Mouse (Mus musculus) kidney, adult 2 months (tissue): Measurements from ENCODE around the gene Zfp771. TPM values are rescaled to one million over a fixed set of nuclear protein-coding genes. Genes with fewer than 3 reads are reported as not detected.

Experiments used
- DNase-seq: peaks from one replicate; pipeline ENCODE4 v3.0.0; 2021
- H3K27ac ChIP-seq: fragments of 200-500 bp; 2 replicates; pipeline ENCODE4 v1.5.1; 2012; ENCODE audit warnings: low read depth, low read length, control low read depth, inconsistent platforms; ENCODE audit not compliant: insufficient read depth
- H3K27me3 ChIP-seq: fragments of 200-500 bp; replicated peaks from 2 replicates; pipeline ENCODE4 v1.6.1; 2012; ENCODE audit warnings: mild to moderate bottlenecking, moderate library complexity, low read length, inconsistent platforms; ENCODE audit not compliant: control insufficient read depth, insufficient read depth
- H3K36me3 ChIP-seq: fragments of 200-500 bp; 2 replicates; pipeline ENCODE4 v1.6.1; 2012; ENCODE audit warnings: mild to moderate bottlenecking, moderate library complexity, low read length, inconsistent platforms; ENCODE audit not compliant: control insufficient read depth, insufficient read depth
- H3K4me1 ChIP-seq: fragments of 200-500 bp; 2 replicates; pipeline ENCODE4 v1.6.1; 2011; ENCODE audit warnings: low read length; ENCODE audit not compliant: control insufficient read depth, insufficient read depth
- H3K4me3 ChIP-seq: fragments of 200-500 bp; 2 replicates; pipeline ENCODE4 v1.5.1; 2011; ENCODE audit warnings: mild to moderate bottlenecking, low read depth, low read length, control low read depth; ENCODE audit not compliant: insufficient read depth
- CTCF ChIP-seq: fragments of 200-500 bp; conservative IDR thresholded peaks from 2 replicates; pipeline ENCODE4 v1.5.1; 2011; ENCODE audit warnings: low read depth, mild to moderate bottlenecking, control low read depth, low read length, moderate library complexity, mixed read lengths; ENCODE audit not compliant: insufficient read depth, insufficient read length
- POLR2A ChIP-seq: fragments of 200-500 bp; IDR thresholded peaks from one replicate; pipeline ENCODE4 v1.6.1; 2011; ENCODE audit warnings: low read depth, low read length, control low read depth
- whole genome bisulfite sequencing: fragments of 180-500 bp; shearing (Covaris S2); methylation state at CpG from one replicate; pipeline ENCODE4 v1.1.7; 2018; 5-methylcytosine and 5-hydroxymethylcytosine counted together
- polyA plus RNA-seq: library from polyadenylated mRNA; depleted of rRNA; stranded (reverse); fragments of >200 nt; gene quantifications from 2 replicates; pipeline ENCODE4 v1.2.3, GENCODE M21; 2012; rRNA removed

The Zfp771 gene
- polyA plus RNA-seq, 1 experiment: 48.4 TPM

- TF ChIP-seq CTCF (no peak), POLR2A (no peak)
- DNase-seq: no peak
- Histone ChIP-seq H3K4me3 (no peak overlapping the region), H3K27me3 (no peaks in the 10 kb centered on the region), H3K27ac (no peak overlapping the region), H3K36me3 (no peaks in the 10 kb centered on the region), H3K4me1 (peaks cover 6% of the 10 kb centered on the region; the same call in 1 of the 2 replicates)
- 67% methylated on average over 2 of the region's 2 CpGs for WGBS
Measured at GRCm38 (mm10) chr7:127289306-127289705, 45.2 kb downstream of the Zfp771 start.

GRCm38 (mm10) chr7:127290142-127290541 is 46.1 kb downstream of the Zfp771 start:
- H3K4me3 ChIP-seq: no peak overlapping the region
- no peaks in the 10 kb centered on the region for H3K36me3 ChIP-seq
- peaks cover 6% of the 10 kb centered on the region; the same call in 1 of the 2 replicates for H3K4me1 ChIP-seq
- TF ChIP-seq POLR2A: no peak
- TF ChIP-seq CTCF: no peak
- no peaks in the 10 kb centered on the region for H3K27me3 ChIP-seq
- peak; percentile 31 for DNase-seq
- 26% methylated on average over 8 of the region's 8 CpGs for WGBS
- no peak overlapping the region for H3K27ac ChIP-seq

- TF ChIP-seq CTCF (no peak), POLR2A (no peak)
- Histone ChIP-seq H3K27me3 (no peaks in the 10 kb centered on the region), H3K4me1 (no peaks in the 10 kb centered on the region), H3K4me3 (no peak within 1 kb of the TSS), H3K36me3 (no peaks in the 10 kb centered on the region), H3K27ac (no peak within 1 kb of the TSS)
- WGBS: 81% methylated on average over 11 of the region's 11 CpGs
- DNase-seq: no peak
Measured at GRCm38 (mm10) chr7:127296098-127296497, 52.0 kb downstream of the Zfp771 start, which contains the start of gene Itgal. Itgal (plus strand) TSS chr7:127296260.

DNA sequence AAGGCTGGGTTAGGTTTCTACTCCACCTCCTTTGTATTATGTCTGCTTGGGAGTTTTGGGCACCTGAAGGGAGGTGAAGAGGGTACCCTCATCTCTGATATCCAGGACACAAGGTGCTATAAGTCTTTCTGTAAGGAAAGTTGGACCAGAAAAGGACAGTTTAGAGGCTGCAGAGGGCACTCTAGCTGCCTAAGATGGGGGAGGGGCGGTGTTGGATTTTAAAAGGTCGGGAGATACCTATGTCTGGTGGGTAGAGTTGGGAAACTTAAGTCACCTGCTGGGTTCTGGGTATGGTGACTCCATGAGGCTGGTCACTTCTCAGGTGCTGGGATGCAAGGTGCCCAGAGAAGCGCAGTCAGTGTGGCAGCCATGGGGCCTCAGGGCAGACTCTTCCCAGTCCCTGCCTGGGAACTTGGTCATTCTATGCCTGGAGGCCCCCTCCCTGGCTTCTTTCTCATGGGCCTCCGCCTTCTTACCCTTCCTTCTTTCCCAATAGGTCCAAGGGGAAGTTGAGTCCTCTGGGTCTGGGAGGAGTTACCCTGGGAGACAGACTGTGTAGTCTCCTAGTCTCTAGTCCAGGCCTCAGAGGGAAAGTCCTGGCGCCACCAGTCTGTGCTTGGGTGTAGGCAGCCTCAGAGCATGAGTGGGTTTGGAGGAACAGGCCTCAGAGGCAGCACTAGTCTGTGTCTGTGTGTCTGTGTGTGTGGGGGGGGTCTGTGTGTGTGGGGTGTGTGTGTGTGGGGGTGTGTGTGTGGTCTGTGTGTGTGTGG is 52.9 kb downstream of the Zfp771 start:
- WGBS: 95% methylated on average over 5 of the region's 5 CpGs
- Histone ChIP-seq H3K27me3 (no peaks in the 10 kb centered on the region), H3K4me3 (no peak overlapping the region), H3K27ac (no peak overlapping the region), H3K4me1 (no peaks in the 10 kb centered on the region), H3K36me3 (no peaks in the 10 kb centered on the region)
- DNase-seq: no peak
- TF ChIP-seq POLR2A (no peak), CTCF (no peak)

GRCm38 (mm10) chr7:127297586-127298193 is 53.6 kb downstream of the Zfp771 start:
- no peak overlapping the region for H3K4me3 ChIP-seq
- H3K4me1 ChIP-seq: no peaks in the 10 kb centered on the region
- H3K27ac ChIP-seq: no peak overlapping the region
- no peaks in the 10 kb centered on the region for H3K36me3 ChIP-seq
- H3K27me3 ChIP-seq: no peaks in the 10 kb centered on the region
- no peak for TF ChIP-seq POLR2A
- no peak for TF ChIP-seq CTCF
- WGBS: 88% methylated on average over 5 of the region's 5 CpGs
- DNase-seq: no peak

Other genes with a start within 250 kb of the Zfp771 start
- 56.9 and 66.9 TPM in 2 replicates for gene Mvp, start 229.7 kb upstream of the Zfp771 start, polyA plus RNA-seq
- gene Pagr1b, start 227.8 kb upstream of the Zfp771 start, polyA plus RNA-seq: 0.91 and 1.3 TPM in 2 replicates
- 2.8 and 17.6 TPM in 2 replicates for gene Pagr1a, start 226.9 kb upstream of the Zfp771 start, polyA plus RNA-seq
- gene Gm42742, start 223.2 kb upstream of the Zfp771 start, polyA plus RNA-seq: 21.2 and 28.9 TPM in 2 replicates
- gene Prrt2, start 223.1 kb upstream of the Zfp771 start, polyA plus RNA-seq: 3.6 and 4.6 TPM in 2 replicates
- 97.9 and 115 TPM in 2 replicates for gene Maz, start 217.2 kb upstream of the Zfp771 start, polyA plus RNA-seq
- 0.67 and 0.73 TPM in 2 replicates for gene Kif22, start 201.8 kb upstream of the Zfp771 start, polyA plus RNA-seq
- not detected in 2 replicates for gene Zg16, start 156.9 kb upstream of the Zfp771 start, polyA plus RNA-seq
- 4.2 and 7.7 TPM in 2 replicates for gene AI467606, start 152.9 kb upstream of the Zfp771 start, polyA plus RNA-seq
- gene Qprt, start 122.0 kb upstream of the Zfp771 start, polyA plus RNA-seq: 127 and 137 TPM in 2 replicates
- gene Spn, start 106.5 kb upstream of the Zfp771 start, polyA plus RNA-seq: 2.7 and 5.2 TPM in 2 replicates
- gene Cd2bp2, start 48.2 kb upstream of the Zfp771 start, polyA plus RNA-seq: 26.9 and 33.6 TPM in 2 replicates
- gene Tbc1d10b, start 35.8 kb upstream of the Zfp771 start, polyA plus RNA-seq: 26.8 and 28.5 TPM in 2 replicates
- 0.33 and 90.1 TPM in 2 replicates for gene Mylpf, start 35.4 kb upstream of the Zfp771 start, polyA plus RNA-seq
- gene Zfp553, start 11.2 kb upstream of the Zfp771 start, polyA plus RNA-seq: 7.9 and 9.6 TPM in 2 replicates
- gene Sept1, start 11.1 kb upstream of the Zfp771 start, polyA plus RNA-seq: 24.1 and 38.4 TPM in 2 replicates
- gene Dctpp1, start 16.4 kb downstream of the Zfp771 start, polyA plus RNA-seq: 68.9 and 70.5 TPM in 2 replicates
- 153 and 156 TPM in 2 replicates for gene Sephs2, start 29.8 kb downstream of the Zfp771 start, polyA plus RNA-seq
- gene Itgal, start 52.0 kb downstream of the Zfp771 start, polyA plus RNA-seq: 2.9 and 7.2 TPM in 2 replicates
- 36.7 and 52.0 TPM in 2 replicates for gene Zfp768, start 101.3 kb downstream of the Zfp771 start, polyA plus RNA-seq
- gene Zfp747, start 131.8 kb downstream of the Zfp771 start, polyA plus RNA-seq: 6.5 and 7.2 TPM in 2 replicates
- gene 9130019O22Rik, start 142.9 kb downstream of the Zfp771 start, polyA plus RNA-seq: 3.3 and 3.4 TPM in 2 replicates
- gene E430018J23Rik, start 149.4 kb downstream of the Zfp771 start, polyA plus RNA-seq: 5.5 and 7.4 TPM in 2 replicates
- gene Zfp764, start 162.5 kb downstream of the Zfp771 start, polyA plus RNA-seq: 6.2 and 6.6 TPM in 2 replicates
- 19.1 TPM in 2 replicates for gene Zfp688, start 177.8 kb downstream of the Zfp771 start, polyA plus RNA-seq
- 3.0 and 3.4 TPM in 2 replicates for gene Zfp689, start 204.9 kb downstream of the Zfp771 start, polyA plus RNA-seq
- 58.7 and 62.6 TPM in 2 replicates for gene Prr14, start 215.3 kb downstream of the Zfp771 start, polyA plus RNA-seq
- gene Fbrs, start 234.9 kb downstream of the Zfp771 start, polyA plus RNA-seq: 19.1 and 23.7 TPM in 2 replicates